Mouse (Mus musculus) spleen, adult 2 months (tissue): Measurements from ENCODE around the gene Ntn5.

Experiments used
- CTCF ChIP-seq: fragments of 200-500 bp; IDR thresholded peaks from 2 replicates; pipeline ENCODE4 v1.5.1; 2011; ENCODE audit warnings: mild to moderate bottlenecking, inconsistent platforms; ENCODE audit not compliant: insufficient read depth, insufficient read length, insufficient replicate concordance; ENCODE audit errors: extremely low read depth
- POLR2A ChIP-seq: fragments of 200-500 bp; IDR thresholded peaks from 2 replicates; pipeline ENCODE4 v1.6.1; 2011; ENCODE audit warnings: low read depth, low read length, inconsistent platforms

DNA sequence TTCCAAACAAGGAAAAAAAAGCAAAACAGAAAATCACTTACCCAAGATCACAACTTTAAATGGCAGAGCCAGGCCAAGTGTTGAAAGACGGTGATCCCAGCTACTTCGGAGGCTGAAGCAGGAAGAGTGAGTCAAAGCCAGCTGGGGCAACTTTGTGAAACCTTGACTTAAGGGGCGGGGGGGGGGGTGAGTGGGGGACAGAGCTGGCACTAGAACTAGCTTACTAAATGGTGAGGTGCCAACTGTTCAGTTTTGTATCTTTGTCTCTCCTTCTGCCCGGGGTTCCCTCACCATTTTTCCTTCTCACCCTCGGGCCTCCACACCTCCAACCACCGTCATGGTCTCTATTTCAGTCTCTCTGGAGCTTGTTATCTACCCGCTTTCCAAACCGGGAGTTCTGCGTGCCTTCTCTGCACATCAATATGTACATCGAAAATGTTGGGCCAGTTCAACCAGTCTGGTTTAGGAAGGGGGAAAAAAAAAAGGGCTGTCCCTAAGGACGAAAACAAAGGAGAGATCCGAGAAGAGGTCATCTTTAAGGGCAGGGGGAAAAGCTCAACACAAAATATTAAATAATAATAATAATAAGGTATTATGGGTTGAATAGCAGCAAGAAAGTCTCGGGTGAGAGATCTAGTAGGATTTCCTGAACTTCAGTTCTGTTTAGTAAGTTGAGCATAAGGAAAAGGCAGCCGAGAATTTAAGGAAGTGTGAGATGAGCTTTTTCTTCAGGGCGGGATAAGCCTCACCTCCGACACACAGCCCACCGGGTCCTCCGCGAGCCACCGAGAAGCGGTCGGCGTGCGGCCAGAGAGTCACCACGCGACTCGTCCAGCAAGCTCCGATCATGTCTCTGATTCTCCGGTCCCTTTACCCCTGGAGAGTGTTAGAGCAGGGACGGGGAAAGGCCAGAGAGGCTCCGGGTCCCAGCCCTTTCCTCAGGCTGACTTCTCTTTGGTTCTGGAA lies 33.4 kb downstream of the Ntn5 start:
- TF ChIP-seq CTCF, result no peak
- TF ChIP-seq POLR2A, result no peak
